Mouse (Mus musculus): ENCODE data around the gene Klhdc8a.

GRCm38 (mm10) chr1:132276694-132277093 lies 21.7 kb upstream of the Klhdc8a start:
- no peak for TF ChIP-seq CTCF (IDR thresholded peaks at IDR 0.05; ENCODE audit: low read depth)
- TF ChIP-seq EP300 (IDR thresholded peaks at IDR 0.05; ENCODE audit: low read depth) = no peak

Data from liver, postnatal 0 days (tissue).